Mouse (Mus musculus): Measurements from ENCODE around the gene BC024978.

BC024978 gene

GRCm38 (mm10) chr7:27195681-27196611 is at the start of gene BC024978, which contains the start of gene Snrpa:
BC024978 (plus strand) TSS chr7:27195781.
Snrpa (minus strand) TSS chr7:27196271.
- peak; percentile 96 to 100 for DNase-seq (ENCODE audit: low spot score in 2 of 2)

GRCm38 (mm10) chr7:27153205-27153764 is 42.3 kb upstream of the BC024978 start, which contains the start of gene Cyp2t4:
Cyp2t4 (plus strand) TSS chr7:27153714.
- no peak for DNase-seq (ENCODE audit: low spot score in 2 of 2)

DNA sequence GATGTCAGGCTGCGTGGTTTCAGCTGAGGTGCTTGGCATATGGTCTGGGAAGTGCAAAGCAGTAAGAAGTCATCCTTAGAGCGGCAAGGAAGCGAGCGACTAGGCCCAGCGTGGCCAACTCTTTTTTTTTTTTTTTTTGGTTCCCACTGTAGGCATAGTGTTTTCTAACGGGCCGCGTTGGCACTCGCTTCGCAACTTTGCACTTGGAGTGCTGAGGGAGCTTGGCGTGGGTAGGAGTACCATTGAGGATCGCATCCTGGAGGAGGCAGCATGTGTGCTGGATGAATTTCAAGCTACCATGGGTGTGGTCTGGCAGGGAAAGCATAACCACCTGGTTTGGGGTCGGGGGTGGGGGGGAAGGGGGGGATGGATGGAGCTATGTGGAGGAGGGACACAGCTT is 39.6 kb upstream of the BC024978 start:
- DNase-seq (ENCODE audit: low spot score in 2 of 2), result no peak

DNA sequence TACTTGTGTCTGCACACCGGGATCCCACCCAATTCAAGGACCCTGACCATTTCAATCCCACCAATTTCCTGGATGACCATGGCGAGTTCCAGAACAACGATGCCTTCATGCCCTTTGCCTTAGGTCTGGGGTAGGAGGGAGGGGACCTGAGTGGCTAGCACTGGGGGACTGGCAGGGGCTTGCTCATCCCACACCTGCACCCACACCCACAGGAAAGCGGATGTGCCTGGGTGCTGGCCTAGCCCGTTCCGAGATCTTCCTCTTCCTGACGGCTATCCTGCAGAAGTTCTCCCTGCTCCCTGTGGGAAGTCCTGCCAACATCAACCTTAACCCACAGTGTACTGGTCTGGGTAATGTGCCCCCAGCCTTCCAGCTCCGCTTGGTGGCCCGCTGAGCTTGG is 37.4 kb upstream of the BC024978 start:
- DNase-seq (ENCODE audit: low spot score in 2 of 2), result peak in 1 of 2 experiments; percentile 19

GRCm38 (mm10) chr7:27159256-27159655 is 36.3 kb upstream of the BC024978 start:
- no peak for DNase-seq (ENCODE audit: low spot score in 2 of 2)

- DNase-seq (ENCODE audit: low spot score in 2 of 2), result peak; percentile 85 to 93
Observed at GRCm38 (mm10) chr7:27159882-27160281, 35.7 kb upstream of the BC024978 start.

GRCm38 (mm10) chr7:27160921-27161320 is 34.7 kb upstream of the BC024978 start:
- no peak for DNase-seq (ENCODE audit: low spot score in 2 of 2)

- DNase-seq (ENCODE audit: low spot score in 2 of 2), result no peak
Observed at GRCm38 (mm10) chr7:27161744-27162143, 33.8 kb upstream of the BC024978 start.

GRCm38 (mm10) chr7:27162780-27163449 is 32.7 kb upstream of the BC024978 start:
- DNase-seq (ENCODE audit: low spot score in 2 of 2), result no peak

- no peak for DNase-seq (ENCODE audit: low spot score in 2 of 2)
Observed at GRCm38 (mm10) chr7:27163450-27163805, 32.2 kb upstream of the BC024978 start.

- no peak for DNase-seq (ENCODE audit: low spot score in 2 of 2)
Observed at GRCm38 (mm10) chr7:27164112-27164947, 31.3 kb upstream of the BC024978 start.

GRCm38 (mm10) chr7:27165007-27165655 is 30.4 kb upstream of the BC024978 start:
- no peak for DNase-seq (ENCODE audit: low spot score in 2 of 2)

GRCm38 (mm10) chr7:27165696-27166095 is 29.9 kb upstream of the BC024978 start:
- DNase-seq (ENCODE audit: low spot score in 2 of 2), result no peak

GRCm38 (mm10) chr7:27166229-27166613 is 29.4 kb upstream of the BC024978 start:
- peak; percentile 76 to 81 for DNase-seq (ENCODE audit: low spot score in 2 of 2)

DNA sequence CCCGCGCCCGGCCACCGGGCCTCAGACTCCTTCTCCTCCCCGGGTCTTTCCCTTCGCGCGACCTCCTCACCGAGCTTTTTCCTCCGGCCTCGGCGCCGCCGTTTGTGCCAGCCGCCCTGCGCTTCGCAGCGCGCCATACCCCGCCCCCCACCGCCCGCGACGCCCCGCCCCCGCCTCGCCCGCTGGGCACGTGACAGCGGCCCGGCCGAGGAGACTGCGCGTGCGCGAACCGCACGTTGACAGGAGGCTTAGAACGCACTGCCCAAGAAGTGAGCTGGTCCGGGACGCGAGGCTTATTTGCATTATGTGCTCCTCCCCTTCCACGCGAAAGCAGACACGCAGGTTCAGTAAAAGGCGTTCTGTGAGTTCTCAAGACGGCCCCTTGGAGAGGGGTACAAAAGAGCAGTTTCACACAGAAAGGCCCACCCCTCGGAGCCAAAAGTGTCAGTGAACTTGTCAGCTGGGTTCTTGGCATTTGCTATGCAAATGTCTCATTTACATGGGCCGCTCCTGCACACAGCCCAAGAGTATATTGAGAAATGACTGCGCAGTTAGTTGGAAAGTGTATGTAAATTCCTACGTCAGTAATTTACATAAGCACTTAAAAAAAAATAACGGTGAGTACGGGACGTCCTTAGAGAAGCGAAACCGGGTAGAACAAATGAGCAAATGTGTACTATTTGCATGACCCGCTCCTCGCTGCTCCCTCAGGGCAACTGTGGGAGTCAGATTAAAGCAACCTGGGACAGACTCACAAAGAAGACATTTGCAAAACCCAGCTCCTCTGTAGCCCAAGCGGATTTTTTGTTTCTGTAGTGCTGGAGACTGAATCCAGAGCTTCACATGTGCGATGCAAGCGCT is 28.7 kb upstream of the BC024978 start, which contains the start of gene Egln2:
TSS of gene Egln2 (minus strand) at position 189 of the 861 bp plus-strand sequence.
- DNase-seq (ENCODE audit: low spot score in 2 of 2), result peak; percentile 90 to 94

DNA sequence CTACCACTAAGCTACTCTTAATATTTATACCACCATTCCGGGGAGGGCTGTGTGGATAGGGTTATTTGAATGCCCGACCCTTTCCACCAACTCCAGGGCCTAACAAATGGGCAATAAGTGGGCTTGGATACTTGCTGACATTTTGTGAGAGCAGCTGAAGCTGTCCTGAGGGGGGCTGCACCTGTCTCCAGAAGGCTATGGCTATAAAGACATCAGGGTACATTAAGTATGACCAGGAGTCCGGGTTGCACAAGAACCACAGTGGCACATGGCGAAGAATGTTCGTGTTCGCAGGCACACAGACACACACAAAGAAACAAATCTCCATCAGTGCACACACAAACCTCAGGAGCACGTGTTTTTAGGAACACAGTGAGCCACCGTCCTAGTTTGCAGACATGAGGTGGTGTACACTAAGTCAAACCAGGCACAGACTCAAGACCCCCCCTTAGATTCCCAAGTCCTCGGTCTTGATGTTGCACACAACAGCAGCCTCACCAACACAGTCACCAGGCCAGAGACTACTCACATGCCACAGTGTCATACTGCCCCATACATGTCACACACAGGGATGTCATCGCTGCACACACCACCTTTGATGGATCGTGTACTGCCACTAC is 28.0 kb upstream of the BC024978 start:
- DNase-seq (ENCODE audit: low spot score in 2 of 2), result no peak

DNA sequence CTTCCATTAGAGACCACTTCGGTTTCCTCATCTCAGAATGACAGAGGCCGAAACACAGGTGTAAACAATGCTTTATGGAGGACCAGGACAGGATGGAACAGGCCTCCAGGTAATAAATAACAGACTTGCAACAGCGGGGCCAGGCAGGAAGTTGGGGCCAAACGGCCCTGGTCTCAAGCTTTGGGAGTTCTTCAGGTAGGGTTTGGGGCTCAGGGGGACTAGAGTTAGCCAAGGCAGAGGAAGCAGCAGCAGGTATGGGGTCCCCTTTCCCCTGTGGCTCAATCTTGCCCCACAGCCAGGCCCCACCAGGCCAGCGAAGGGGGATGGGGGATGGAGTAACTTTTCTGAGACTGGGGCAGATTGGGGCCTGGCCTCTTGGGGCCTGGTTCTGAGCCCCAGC is 27.2 kb upstream of the BC024978 start:
- no peak for DNase-seq (ENCODE audit: low spot score in 2 of 2)

DNA sequence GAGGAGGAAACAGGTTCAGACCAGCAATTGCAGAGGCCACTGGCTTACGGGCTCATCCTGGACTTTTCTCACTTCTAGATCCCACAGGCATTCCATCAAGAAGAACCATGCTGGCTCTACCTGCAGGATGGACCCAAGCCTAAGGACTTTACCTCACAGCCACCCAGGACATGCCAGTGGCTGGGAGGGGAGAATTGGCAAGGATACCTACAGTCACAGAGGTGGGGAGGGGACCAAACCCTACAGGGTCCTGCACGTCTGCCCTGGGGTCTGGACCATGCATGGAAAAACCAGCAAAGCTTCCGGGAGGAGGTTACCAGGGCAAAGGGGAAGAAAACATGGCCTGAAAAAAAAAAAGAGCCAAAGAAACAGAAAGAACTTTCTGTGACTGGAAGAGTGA is 24.6 kb upstream of the BC024978 start:
- DNase-seq (ENCODE audit: low spot score in 2 of 2), result no peak

DNA sequence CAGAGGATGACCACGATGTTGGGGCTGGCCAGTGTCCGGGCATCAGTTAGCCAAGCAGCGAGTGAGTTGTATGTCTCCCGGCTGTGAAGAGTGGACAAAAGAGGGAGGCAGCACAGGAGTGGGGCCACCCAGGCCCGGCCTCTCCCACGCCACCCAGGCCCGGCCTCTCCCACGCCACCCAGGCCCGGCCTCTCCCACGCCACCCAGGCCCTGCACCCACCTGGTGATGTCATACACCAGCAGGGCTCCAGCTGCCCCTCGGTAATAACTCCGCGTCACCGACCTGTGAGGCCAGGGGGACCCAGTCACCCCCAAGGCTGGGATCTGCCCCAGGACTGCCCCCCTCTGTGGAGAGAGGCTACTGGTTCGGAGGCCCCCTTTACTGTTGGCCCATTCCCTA is 21.1 kb upstream of the BC024978 start:
- DNase-seq (ENCODE audit: low spot score in 2 of 2), result no peak

DNA sequence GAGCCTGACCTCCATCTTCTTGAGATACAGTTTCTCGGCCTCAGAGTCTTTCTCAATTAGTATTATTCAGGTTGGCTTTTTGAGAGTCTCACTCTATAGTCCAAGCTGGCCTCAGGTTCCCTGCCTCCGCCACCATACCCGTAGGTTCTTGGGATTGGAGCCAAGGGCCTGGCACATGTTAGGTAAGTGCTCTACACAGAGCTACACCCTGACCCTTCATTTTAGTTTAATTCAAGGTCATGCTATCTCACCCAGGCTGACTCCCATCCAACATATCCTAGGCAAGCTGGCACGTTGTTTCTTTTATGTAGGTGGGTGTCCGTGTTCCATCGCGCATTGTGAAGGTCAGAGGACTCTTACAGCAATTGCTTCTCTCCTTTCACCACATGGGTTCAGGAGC is 20.7 kb upstream of the BC024978 start:
- no peak for DNase-seq (ENCODE audit: low spot score in 2 of 2)

Measured in frontal cortex, postnatal 10 days (tissue).